Mouse (Mus musculus): ENCODE results near the gene Gm42906.

- TF ChIP-seq CTCF (IDR thresholded peaks at IDR 0.05; ENCODE audit: low read depth) (no peak), EP300 (optimal IDR thresholded peaks at IDR 0.05) (no peak)
Measured at GRCm38 (mm10) chr5:151185286-151185856, 242.6 kb downstream of the Gm42906 start.

Data from stomach, postnatal 0 days (tissue).